Mouse (Mus musculus) T-helper 17 cell (primary cell): Measurements from ENCODE around the gene Asxl2.
"Not testable (repeated sequence)": the region's sequence is repeated elsewhere in the genome, so short reads cannot be mapped to it uniquely, and the experiment has no call there.

Experiments
- in situ Hi-C, 2 experiments: fragments of 300-600 bp; cut with MboI, MseI; formaldehyde crosslinking; loops; 1 replicate in 1 of 2; 2 replicates in 1 of 2; pipeline ENCODE4 v1.15.1; 2025; ENCODE audit warnings: high pct_unique_total_duplicates in 2 of 2

The Asxl2 gene

GRCm38 (mm10) chr12:3425375-3426341 lies 999 bp upstream of the Asxl2 start:
- in situ Hi-C loops, result loop anchor here (5.0 to 25.0 kb wide), 3 partner anchors 63 to 1487 kb away; partner anchors contain the start of genes Atad2b (in 1 of the 2), Sf3b6 (in 1 of the 2) and Ubxn2a (in 1 of the 2)

GRCm38 (mm10) chr12:3427067-3427889 lies 621 bp downstream of the Asxl2 start:
- in situ Hi-C loops, result loop anchor here (5.0 to 25.0 kb wide), 3 partner anchors 65 to 1485 kb away; partner anchors contain the start of genes Atad2b (in 1 of the 2), Sf3b6 (in 1 of the 2) and Ubxn2a (in 1 of the 2)

- in situ Hi-C loops, result loop anchor here (5.0 to 25.0 kb wide), 3 partner anchors 66 to 1484 kb away; partner anchors contain the start of genes Atad2b (in 1 of the 2), Sf3b6 (in 1 of the 2) and Ubxn2a (in 1 of the 2)
These were observed 1.5 kb downstream of the Asxl2 start for GRCm38 (mm10) chr12:3427891-3428775.

GRCm38 (mm10) chr12:3429681-3430442 lies 3.2 kb downstream of the Asxl2 start:
- in situ Hi-C loops, result loop anchor here (5.0 to 25.0 kb wide), 3 partner anchors 68 to 1482 kb away; partner anchors contain the start of genes Atad2b (in 1 of the 2), Sf3b6 (in 1 of the 2) and Ubxn2a (in 1 of the 2)

- in situ Hi-C loops, result loop anchor here in 1 of 2 experiments (25.0 kb wide), 1 partner anchor 1482 kb away; the partner anchor contains the start of genes Atad2b and Ubxn2a
These were observed 3.7 kb downstream of the Asxl2 start for GRCm38 (mm10) chr12:3430443-3430753.

GRCm38 (mm10) chr12:3430985-3431384 lies 4.3 kb downstream of the Asxl2 start:
- in situ Hi-C loops, result loop anchor here in 1 of 2 experiments (25.0 kb wide), 1 partner anchor 1481 kb away; the partner anchor contains the start of genes Atad2b and Ubxn2a

- in situ Hi-C loops, result loop anchor here in 1 of 2 experiments (25.0 kb wide), 1 partner anchor 1479 kb away; the partner anchor contains the start of genes Atad2b and Ubxn2a
These were observed 7.1 kb downstream of the Asxl2 start for GRCm38 (mm10) chr12:3433736-3434135.

GRCm38 (mm10) chr12:3436446-3436845 lies 9.8 kb downstream of the Asxl2 start:
- in situ Hi-C loops, result loop anchor here in 1 of 2 experiments (25.0 kb wide), 1 partner anchor 1476 kb away; the partner anchor contains the start of genes Atad2b and Ubxn2a

- in situ Hi-C loops, result loop anchor here in 1 of 2 experiments (25.0 kb wide), 1 partner anchor 1474 kb away; the partner anchor contains the start of genes Atad2b and Ubxn2a
These were observed 11.2 kb downstream of the Asxl2 start for GRCm38 (mm10) chr12:3437815-3438214.

- in situ Hi-C loops, result loop anchor here in 1 of 2 experiments (25.0 kb wide), 1 partner anchor 1471 kb away; the partner anchor contains the start of genes Atad2b and Ubxn2a
These were observed 14.3 kb downstream of the Asxl2 start for GRCm38 (mm10) chr12:3440916-3441315.

- in situ Hi-C loops, result loop anchor here in 1 of 2 experiments (25.0 kb wide), 1 partner anchor 1471 kb away; the partner anchor contains the start of genes Atad2b and Ubxn2a
These were observed 14.7 kb downstream of the Asxl2 start for GRCm38 (mm10) chr12:3441361-3441760.

GRCm38 (mm10) chr12:3453554-3453953 lies 26.9 kb downstream of the Asxl2 start:
- in situ Hi-C loops, result no loop called here

GRCm38 (mm10) chr12:3463087-3463486 lies 36.4 kb downstream of the Asxl2 start:
- in situ Hi-C loops, result no loop called here

- in situ Hi-C loops, result loop anchor here in 1 of 2 experiments (5.0 kb wide), 1 partner anchor 63 kb away; no protein-coding TSS in a partner anchor
These were observed 73.0 kb downstream of the Asxl2 start for GRCm38 (mm10) chr12:3499662-3500061.

- in situ Hi-C loops, result no loop called here
These were observed 73.4 kb downstream of the Asxl2 start for GRCm38 (mm10) chr12:3500071-3500470.

- in situ Hi-C loops, result no loop called here
These were observed 92.1 kb downstream of the Asxl2 start for GRCm38 (mm10) chr12:3518665-3519297.

GRCm38 (mm10) chr12:3521806-3522205 lies 95.1 kb downstream of the Asxl2 start:
- in situ Hi-C loops, result not testable (repeated sequence)

- in situ Hi-C loops, result no loop called here
These were observed 98.9 kb downstream of the Asxl2 start for GRCm38 (mm10) chr12:3525536-3525935.
